Mouse (Mus musculus) CH12.LX (cell line): Measurements from ENCODE around the gene 2210016L21Rik. TPM values are rescaled to one million over a fixed set of nuclear protein-coding genes. Genes with fewer than 3 reads are reported as not detected.

Source experiments
- DNase-seq: peaks from one replicate; pipeline ENCODE4 v3.0.0-alpha.2; 2013; ENCODE audit errors: extremely low read depth
- H3K27ac ChIP-seq: 2 replicates; pipeline ENCODE4 v1.5.1; 2012; ENCODE audit warnings: low read depth, mild to moderate bottlenecking, control low read depth, moderate library complexity; ENCODE audit not compliant: insufficient read depth
- H3K27me3 ChIP-seq: replicated peaks from 2 replicates; pipeline ENCODE3; 2012; ENCODE audit warnings: inconsistent platforms
- H3K36me3 ChIP-seq, 2 experiments: replicated peaks in 1 of 2; 2 replicates each; pipeline versions ENCODE3 to v1.6.1; 2012; ENCODE audit warnings: inconsistent platforms in 1 of 2, low read length in 1 of 2, mild to moderate bottlenecking in 1 of 2, mixed read lengths in 1 of 2, moderate library complexity in 1 of 2; ENCODE audit not compliant: control insufficient read depth in 1 of 2, insufficient read depth in 1 of 2
- H3K4me1 ChIP-seq, 2 experiments: 2 replicates each; pipeline ENCODE4 v1.6.1; 2012; ENCODE audit warnings: inconsistent platforms in 1 of 2, moderate library complexity in 1 of 2; ENCODE audit not compliant: insufficient read depth in 2 of 2, control insufficient read depth in 1 of 2
- H3K4me2 ChIP-seq: 2 replicates; pipeline ENCODE4 v1.6.1; 2012; ENCODE audit warnings: low read depth, mild to moderate bottlenecking, control low read depth; ENCODE audit not compliant: poor library complexity, insufficient read depth, severe bottlenecking
- H3K4me3 ChIP-seq, 3 experiments: fragments of 150-350 bp in 1 of 3; sonication (generic) in 1 of 3; replicated peaks in 1 of 3; 2 replicates each; pipeline versions ENCODE3 to v1.5.1; 2011 to 2012; ENCODE audit warnings: low read depth in 2 of 3, low read length in 2 of 3, mild to moderate bottlenecking in 2 of 3, moderate library complexity in 2 of 3, control low read depth in 1 of 3, improper control_type of control experiment in 1 of 3, inconsistent platforms in 1 of 3, mixed read lengths in 1 of 3; ENCODE audit not compliant: poor library complexity in 1 of 3
- H3K79me2 ChIP-seq: replicated peaks from 2 replicates; pipeline ENCODE4 v1.6.1; 2012; ENCODE audit warnings: mild to moderate bottlenecking, moderate library complexity; ENCODE audit not compliant: control insufficient read depth, poor library complexity, insufficient read depth, severe bottlenecking; ENCODE audit errors: extremely low read depth
- H3K9ac ChIP-seq: 2 replicates; pipeline ENCODE4 v1.6.1; 2012; ENCODE audit warnings: low read depth, mild to moderate bottlenecking, control low read depth, moderate library complexity; ENCODE audit not compliant: insufficient read depth
- H3K9me3 ChIP-seq: replicated peaks from 2 replicates; pipeline ENCODE3; 2012; ENCODE audit warnings: low read length, inconsistent platforms, mixed read lengths
- BHLHE40 ChIP-seq: IDR thresholded peaks from 2 replicates; pipeline ENCODE4 v1.6.1; 2011; ENCODE audit warnings: mild to moderate bottlenecking, low read depth, low read length, improper control_type of control experiment
- CHD1 ChIP-seq: IDR thresholded peaks from 2 replicates; pipeline ENCODE4 v1.6.1; 2012; ENCODE audit warnings: low read depth, low read length, improper control_type of control experiment, inconsistent platforms
- CHD2 ChIP-seq: IDR thresholded peaks from 2 replicates; pipeline ENCODE4 v1.6.1; 2011; ENCODE audit warnings: low read length, improper control_type of control experiment
- CTCF ChIP-seq, 2 experiments: IDR thresholded peaks in 1 of 2; conservative IDR thresholded peaks in 1 of 2; 2 replicates each; pipeline ENCODE4 v1.5.1; 2011 to 2012; ENCODE audit warnings: low read depth in 2 of 2, low read length in 2 of 2, improper control_type of control experiment in 1 of 2, inconsistent platforms in 1 of 2, mild to moderate bottlenecking in 1 of 2, moderate library complexity in 1 of 2
- E2F4 ChIP-seq: IDR thresholded peaks from 2 replicates; pipeline ENCODE4 v1.6.1; 2011; ENCODE audit warnings: low read depth, low read length, improper control_type of control experiment; ENCODE audit not compliant: insufficient replicate concordance
- HCFC1 ChIP-seq: IDR thresholded peaks from 2 replicates; pipeline ENCODE4 v1.6.1; 2012; ENCODE audit warnings: low read depth, mild to moderate bottlenecking, inconsistent platforms, low read length, improper control_type of control experiment
- JUN ChIP-seq: IDR thresholded peaks from 2 replicates; pipeline ENCODE4 v1.6.1; 2011; ENCODE audit warnings: low read depth, mild to moderate bottlenecking, low read length, improper control_type of control experiment, moderate library complexity; ENCODE audit not compliant: insufficient read depth
- KAT2A ChIP-seq: IDR thresholded peaks from 2 replicates; pipeline ENCODE4 v1.6.1; 2012; ENCODE audit warnings: low read length, improper control_type of control experiment, inconsistent platforms; ENCODE audit not compliant: insufficient replicate concordance
- MAFK ChIP-seq: IDR thresholded peaks from 2 replicates; pipeline ENCODE4 v1.6.1; 2011; ENCODE audit warnings: low read length, improper control_type of control experiment; ENCODE audit not compliant: insufficient replicate concordance
- MAX ChIP-seq: IDR thresholded peaks from 2 replicates; pipeline ENCODE4 v1.6.1; 2011; ENCODE audit warnings: low read length, improper control_type of control experiment
- MAZ ChIP-seq: IDR thresholded peaks from 2 replicates; pipeline ENCODE4 v1.6.1; 2012; ENCODE audit warnings: low read depth, mild to moderate bottlenecking, inconsistent platforms, low read length, improper control_type of control experiment, moderate library complexity
- MEF2A ChIP-seq: IDR thresholded peaks from 2 replicates; pipeline ENCODE4 v1.6.1; 2014; ENCODE audit warnings: low read depth, mild to moderate bottlenecking, inconsistent platforms, low read length, improper control_type of control experiment, borderline replicate concordance
- POLR2A ChIP-seq: IDR thresholded peaks from 2 replicates; pipeline ENCODE4 v1.6.1; 2011; ENCODE audit warnings: low read depth, mild to moderate bottlenecking, improper control_type of control experiment, low read length
- RAD21 ChIP-seq: IDR thresholded peaks from 2 replicates; pipeline ENCODE4 v1.6.1; 2011; ENCODE audit warnings: low read depth, mild to moderate bottlenecking, low read length, improper control_type of control experiment, moderate library complexity
- TBP ChIP-seq: conservative IDR thresholded peaks from 2 replicates; pipeline ENCODE4 v1.6.1; 2011; ENCODE audit warnings: low read depth, low read length, improper control_type of control experiment
- TCF12 ChIP-seq: IDR thresholded peaks from 2 replicates; pipeline ENCODE4 v1.6.1; 2014; ENCODE audit warnings: low read depth, mild to moderate bottlenecking, inconsistent platforms, low read length, improper control_type of control experiment
- ZMIZ1 ChIP-seq: IDR thresholded peaks from 2 replicates; pipeline ENCODE4 v1.6.1; 2012; ENCODE audit warnings: low read depth, mild to moderate bottlenecking, inconsistent platforms, low read length, improper control_type of control experiment
- dilution Hi-C: fragments of 300-500 bp; cut with MboI; formaldehyde crosslinking; loops from 2 replicates; pipeline ENCODE4 v1.14.3; 2020; ENCODE audit warnings: low sequenced_read_pairs; ENCODE audit not compliant: extremely low pct_unique_long_range_greater_than_20kb, extremely low pct_ligation_motif_present
- in situ Hi-C: fragments of 300-500 bp; cut with MboI; formaldehyde crosslinking; loops from 3 replicates; pipeline ENCODE4 v1.14.3; 2019; ENCODE audit warnings: low sequenced_read_pairs, low pct_ligation_motif_present, low pct_unique_long_range_greater_than_20kb, mixed read lengths
- polyA plus RNA-seq: library from polyadenylated mRNA; unstranded; fragments of >175 nt; gene quantifications from 2 replicates; pipeline ENCODE4 v1.2.1, GENCODE M21; 2012; ENCODE audit warnings: low read depth; ENCODE audit not compliant: insufficient read length
- total RNA-seq, 2 experiments: library from RNA; depleted of rRNA; stranded (reverse); fragments of 300-350 nt in 1 of 2; fragments of >200 nt in 1 of 2; gene quantifications; 2 replicates each; pipeline ENCODE4 v1.2.3; 2012 to 2014

2210016L21Rik gene
- total and polyA plus RNA-seq, 3 experiments = 11.5 to 32.5 (median 21.6) TPM

DNA sequence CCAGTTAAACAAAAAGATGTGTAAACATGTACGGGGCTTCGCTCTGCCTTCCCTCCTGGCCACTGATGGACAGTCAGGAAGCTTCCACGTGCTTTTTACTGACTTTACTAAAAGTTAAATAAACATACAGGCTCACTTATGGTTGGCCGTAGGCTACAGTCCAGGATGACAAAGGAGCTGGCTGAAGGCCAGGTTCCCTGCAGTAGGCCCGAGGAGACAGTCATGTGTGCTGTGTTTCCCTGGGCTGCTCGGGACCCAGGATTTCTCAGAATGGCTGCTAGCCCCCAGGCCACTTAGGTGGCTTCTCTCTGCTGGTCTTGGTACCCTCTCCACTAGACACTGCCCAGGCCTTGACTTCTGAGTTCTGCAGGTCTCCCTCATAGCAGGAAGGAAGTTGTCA, 6.9 kb downstream of the 2210016L21Rik start:
- no peak for DNase-seq
- in situ Hi-C loops = no loop called here
- Histone ChIP-seq H3K4me3 (no peak overlapping the region), H3K9ac (no peak overlapping the region), H3K36me3 (peaks cover 44 to 70% of the 10 kb centered on the region in 2 experiments), H3K79me2 (peaks cover 3% of the 10 kb centered on the region; the same call in 1 of the 2 replicates), H3K27ac (no peak overlapping the region), H3K4me2 (no peak overlapping the region), H3K9me3 (no peaks in the 10 kb centered on the region), H3K4me1 (peaks cover 6 to 32% of the 10 kb centered on the region in 2 experiments; a peak in 3 of 4 replicates), H3K27me3 (no peaks in the 10 kb centered on the region)
- TF ChIP-seq CHD1 (no peak), KAT2A (no peak), HCFC1 (no peak), TCF12 (no peak), RAD21 (no peak), POLR2A (no peak), JUN (no peak), CTCF (conservative IDR thresholded peaks at IDR 0.05 in 1 of 2, IDR thresholded peaks at IDR 0.05 in 1 of 2; ENCODE audit: low read depth in 2 of 2, low read length in 2 of 2) (no peak), ZMIZ1 (no peak), MAFK (no peak), E2F4 (no peak), MAX (no peak), TBP (no peak)
- dilution Hi-C loops = no loop called here

- in situ Hi-C loops = no loop called here
- peaks cover 5 to 29% of the 10 kb centered on the region in 2 experiments; a peak in 3 of 4 replicates for H3K4me1 ChIP-seq
Measured at GRCm38 (mm10) chr5:114949316-114949715, 7.4 kb downstream of the 2210016L21Rik start.

DNA sequence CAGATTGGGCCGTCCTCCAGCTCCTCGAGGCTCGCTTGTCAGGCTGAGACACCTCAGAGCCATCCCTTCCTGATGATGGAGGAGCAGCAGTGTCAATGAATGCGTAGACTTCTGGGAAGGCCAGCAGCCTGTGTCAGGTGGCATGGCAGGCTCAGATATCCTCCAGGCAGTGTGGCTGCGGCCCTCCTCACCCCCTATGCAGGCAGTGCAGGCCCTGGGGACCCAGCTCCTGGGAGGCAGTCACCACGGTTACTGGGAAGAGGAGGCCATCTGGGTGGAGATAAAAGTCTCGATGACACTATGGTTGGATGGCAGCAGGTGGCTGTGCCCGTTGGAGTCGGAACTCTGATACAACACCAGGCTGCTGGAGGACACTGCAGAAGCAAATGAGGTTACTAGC, 7.9 kb downstream of the 2210016L21Rik start:
- in situ Hi-C loops = no loop called here
- no peaks in the 10 kb centered on the region for H3K79me2 ChIP-seq

More at GRCm38 (mm10) chr5:114949316-114949715, 7.4 kb downstream of the 2210016L21Rik start:
- dilution Hi-C loops = no loop called here
- DNase-seq = no peak
- H3K79me2 ChIP-seq = no peaks in the 10 kb centered on the region
- H3K4me2 ChIP-seq = no peak overlapping the region
- TF ChIP-seq E2F4 = no peak
- peak; percentile 41 for TF ChIP-seq BHLHE40
- H3K9ac ChIP-seq = no peak overlapping the region
- peaks cover 44 to 67% of the 10 kb centered on the region in 2 experiments for H3K36me3 ChIP-seq
- H3K4me3 ChIP-seq = no peak overlapping the region
- H3K9me3 ChIP-seq = no peaks in the 10 kb centered on the region
- H3K27ac ChIP-seq = no peak overlapping the region
- H3K27me3 ChIP-seq = no peaks in the 10 kb centered on the region

More for the DNA sequence above, 7.9 kb downstream of the 2210016L21Rik start:
- Histone ChIP-seq H3K4me3 (no peak overlapping the region), H3K4me2 (no peak overlapping the region), H3K27ac (no peak overlapping the region), H3K9ac (no peak overlapping the region), H3K27me3 (no peaks in the 10 kb centered on the region), H3K36me3 (peaks cover 44 to 67% of the 10 kb centered on the region in 2 experiments), H3K9me3 (no peaks in the 10 kb centered on the region), H3K4me1 (peaks cover 5 to 26% of the 10 kb centered on the region in 2 experiments; a peak in 3 of 4 replicates)
- dilution Hi-C loops = no loop called here
- no peak for TF ChIP-seq HCFC1
- TF ChIP-seq MEF2A = no peak
- TF ChIP-seq MAZ = no peak
- TF ChIP-seq CHD2 = no peak
- no peak for TF ChIP-seq JUN
- TF ChIP-seq TCF12 = no peak
- TF ChIP-seq CTCF (conservative IDR thresholded peaks at IDR 0.05 in 1 of 2, IDR thresholded peaks at IDR 0.05 in 1 of 2; ENCODE audit: low read depth in 2 of 2, low read length in 2 of 2) = no peak
- no peak for DNase-seq
